In genomic region chr9:28558628-28559027, GRCm38 (mm10) we compare ENCODE assay signal across 16 mouse cellular contexts.
"Had no signal": no experiment of that assay in that cellular context is flagged by ENCODE, and none has a peak within 500 bp of the region (broad histone marks: within the 10 kb centered on the region; RNA-seq: fewer than 3 reads in every experiment).

No protein-coding gene starts in this region.

- DNase-seq: kidney, adult 18-20 months; kidney, adult 9 months; kidney, postnatal 14 days; kidney, postnatal 4 days; liver, postnatal 0 days; lung, embryonic 14.5 days; retina, postnatal 1 day; thymus, adult 18-20 months; thymus, postnatal 36 days had no signal

- H3K9ac ChIP-seq: liver, embryonic 14.5 days; liver, postnatal 0 days; lung, embryonic 14.5 days; midbrain, embryonic 15.5 days; neural tube, embryonic 13.5 days had no signal

- H3K27ac ChIP-seq: liver, embryonic 14.5 days; macrophage; midbrain, embryonic 15.5 days; neural tube, embryonic 13.5 days had no signal

- H3K9me3 ChIP-seq: midbrain, embryonic 15.5 days; neural tube, embryonic 13.5 days had no signal

- ATAC-seq: intestine, embryonic 16.5 days; liver, postnatal 0 days; lung, postnatal 0 days; midbrain, embryonic 15.5 days had no signal

- H3K27me3 ChIP-seq: midbrain, embryonic 15.5 days; neural tube, embryonic 13.5 days had no signal

- H3K36me3 ChIP-seq: midbrain, embryonic 15.5 days; neural tube, embryonic 13.5 days had no signal

- H3K4me2 ChIP-seq: lung, embryonic 14.5 days; midbrain, embryonic 15.5 days; neural tube, embryonic 13.5 days had no signal

- H3K4me3 ChIP-seq: midbrain, embryonic 15.5 days; myocyte; neural tube, embryonic 13.5 days had no signal
